Mouse (Mus musculus): ENCODE measurements around the gene Hoxa3. TPM values are rescaled to one million over a fixed set of nuclear protein-coding genes. Genes with fewer than 3 reads are reported as not detected.

The Hoxa3 gene
- polyA plus RNA-seq, 1 experiment from 2014 or later, result 16.0 TPM

DNA sequence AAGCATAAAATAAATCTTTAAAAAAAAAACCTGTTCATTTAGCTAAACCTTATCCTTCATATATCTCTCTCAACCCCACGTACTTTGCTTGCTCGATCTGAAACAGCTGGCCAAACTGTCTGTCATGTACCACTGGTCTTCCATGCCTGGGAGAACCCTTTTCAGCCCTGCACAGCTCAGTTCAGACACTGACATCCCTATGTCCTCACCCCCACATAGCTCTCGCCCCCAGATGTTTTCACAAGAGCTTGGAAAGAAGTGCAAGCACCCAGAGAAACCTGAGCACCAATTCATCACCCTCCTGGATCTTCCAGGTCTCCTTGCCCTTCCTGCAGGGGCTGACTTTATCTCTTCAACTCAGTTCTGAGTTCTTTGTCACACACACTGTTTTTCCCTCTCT, 92.0 kb downstream of the Hoxa3 start:
- WGBS, result 31% methylated on average over 3 of the region's 3 CpGs
- Histone ChIP-seq H3K4me3 (ENCODE audit: low read depth, low read length) (no peak overlapping the region), H3K9ac (replicated peaks; ENCODE audit: low read depth, low read length) (no peak overlapping the region), H3K4me2 (replicated peaks; ENCODE audit: low read depth, low read length) (no peak overlapping the region), H3K36me3 (ENCODE audit: control insufficient read depth, insufficient read depth, low read length) (no peaks in the 10 kb centered on the region), H3K9me3 (ENCODE audit: control insufficient read depth, low read depth, low read length) (no peaks in the 10 kb centered on the region), H3K27me3 (ENCODE audit: control insufficient read depth, insufficient read depth, low read length) (no peaks in the 10 kb centered on the region), H3K27ac (ENCODE audit: low read length) (no peak overlapping the region), H3K4me1 (ENCODE audit: control insufficient read depth, insufficient read depth, low read length) (0 out of 2 replicates have a peak, but pooled peaks cover 2% of the 10 kb centered on the region)
- ATAC-seq (ENCODE audit: insufficient number of reproducible peaks, insufficient read depth, low FRiP score, low read depth), result no peak

MicroRNAs within 50 kb of the gene (microRNA counts, 519-probe panel; counts per million panel counts)
- 326 counts per million, percentile 1 among the panel's probes with 10 or more counts for microRNA mmu-miR-196b

Small RNA genes lying within 50 kb of the gene (microRNA-seq; reads per million reads assigned to microRNA genes)
- 47.9 reads per million, percentile 38 among the genes with 10 or more reads in this experiment for gene Mir196b

Other genes starting within 250 kb of the Hoxa3 start
- 49.1 and 49.4 TPM in 2 replicates for gene Skap2, start 200.8 kb downstream of the Hoxa3 start, polyA plus RNA-seq (2014; fragmentation: Nextera tagmentation; extraction: Ambion mirVana)
- 2.1 and 3.0 TPM in 2 replicates for gene Hoxa1, start 55.0 kb downstream of the Hoxa3 start, polyA plus RNA-seq (2014; fragmentation: Nextera tagmentation; extraction: Ambion mirVana)
- 17.4 and 18.5 TPM in 2 replicates for gene Hoxa2, start 48.5 kb downstream of the Hoxa3 start, polyA plus RNA-seq (2014; fragmentation: Nextera tagmentation; extraction: Ambion mirVana)
- gene 5730596B20Rik, start 35.8 kb downstream of the Hoxa3 start, polyA plus RNA-seq (2014; fragmentation: Nextera tagmentation; extraction: Ambion mirVana), result 4.4 and 4.7 TPM in 2 replicates
- 6.7 and 6.8 TPM in 2 replicates for gene Hoxa4, start 21.6 kb downstream of the Hoxa3 start, polyA plus RNA-seq (2014; fragmentation: Nextera tagmentation; extraction: Ambion mirVana)
- 24.4 and 27.1 TPM in 2 replicates for gene Hoxa5, start 8.7 kb downstream of the Hoxa3 start, polyA plus RNA-seq (2014; fragmentation: Nextera tagmentation; extraction: Ambion mirVana)
- 3.4 TPM in 2 replicates for gene Hoxa6, start 4.6 kb downstream of the Hoxa3 start, polyA plus RNA-seq (2014; fragmentation: Nextera tagmentation; extraction: Ambion mirVana)
- not detected in 2 replicates for gene Gm28308, start within 50 bp of the Hoxa3 start, polyA plus RNA-seq (2014; fragmentation: Nextera tagmentation; extraction: Ambion mirVana)
- gene Hoxa7, start 8.5 kb upstream of the Hoxa3 start, polyA plus RNA-seq (2014; fragmentation: Nextera tagmentation; extraction: Ambion mirVana), result 13.7 and 13.9 TPM in 2 replicates
- gene Hoxa9, start 17.8 kb upstream of the Hoxa3 start, polyA plus RNA-seq (2014; fragmentation: Nextera tagmentation; extraction: Ambion mirVana), result 1.5 and 1.9 TPM in 2 replicates
- not detected in 2 replicates for gene Hoxa10, start 27.5 kb upstream of the Hoxa3 start, polyA plus RNA-seq (2014; fragmentation: Nextera tagmentation; extraction: Ambion mirVana)
- gene Hoxa11, start 32.5 kb upstream of the Hoxa3 start, polyA plus RNA-seq (2014; fragmentation: Nextera tagmentation; extraction: Ambion mirVana), result not detected in 2 replicates
- not detected in 2 replicates for gene Hoxa13, start 47.5 kb upstream of the Hoxa3 start, polyA plus RNA-seq (2014; fragmentation: Nextera tagmentation; extraction: Ambion mirVana)
- 0.12 and 0.14 TPM in 2 replicates for gene Evx1, start 100.2 kb upstream of the Hoxa3 start, polyA plus RNA-seq (2014; fragmentation: Nextera tagmentation; extraction: Ambion mirVana)

Data from stomach, embryonic 14.5 days (tissue).